Comparison of ENCODE assay signal across 16 mouse cellular contexts in the genomic region with DNA sequence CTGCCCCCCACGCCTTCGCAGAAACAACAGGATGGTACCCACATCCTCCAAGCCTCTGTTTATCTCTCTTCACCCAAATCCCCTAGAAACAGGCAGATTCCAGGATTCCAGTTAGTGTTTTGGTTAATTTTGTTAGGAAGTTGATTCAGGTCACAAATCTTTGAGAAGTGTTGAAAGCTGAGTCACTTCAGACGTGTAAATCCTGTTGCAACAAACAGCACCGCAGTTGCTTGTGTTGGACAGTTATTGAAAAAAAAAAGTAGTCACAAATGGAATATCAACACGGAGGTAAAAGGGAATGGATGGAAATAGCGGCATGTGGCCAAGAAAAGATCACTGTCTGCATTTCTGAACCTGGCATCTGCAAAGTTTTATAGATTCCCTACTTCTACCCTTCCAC.
"Had no signal": no experiment of that assay in that cellular context is flagged by ENCODE, and none has a peak within 500 bp of the region (broad histone marks: within the 10 kb centered on the region; RNA-seq: fewer than 3 reads in every experiment).

No protein-coding gene starts in this region.

- H3K9me3 ChIP-seq: neural tube, embryonic 13.5 days; neural tube, embryonic 15.5 days; stomach, embryonic 15.5 days had no signal

- H3K4me2 ChIP-seq: neural tube, embryonic 13.5 days; neural tube, embryonic 15.5 days; stomach, embryonic 15.5 days had no signal

- H3K27me3 ChIP-seq: neural tube, embryonic 13.5 days; neural tube, embryonic 15.5 days; stomach, embryonic 15.5 days had no signal

- H3K9ac ChIP-seq: neural tube, embryonic 13.5 days; neural tube, embryonic 15.5 days; stomach, embryonic 15.5 days had no signal

- DNase-seq: retina, postnatal 1 day; right cerebral cortex, adult 18-20 months; right cerebral cortex, postnatal 14 days; right cerebral cortex, postnatal 25 days; right cerebral cortex, postnatal 4 days; spleen, adult 18-20 months; thymus, adult 18-20 months; thymus, adult 2 months; thymus, postnatal 14 days; thymus, postnatal 25 days; thymus, postnatal 36 days; thymus, postnatal 4 days had no signal

- H3K36me3 ChIP-seq: neural tube, embryonic 13.5 days; neural tube, embryonic 15.5 days; stomach, embryonic 15.5 days had no signal

- H3K27ac ChIP-seq: neural tube, embryonic 13.5 days; neural tube, embryonic 15.5 days; stomach, embryonic 15.5 days; stomach, postnatal 0 days had no signal

- H3K4me3 ChIP-seq: neural tube, embryonic 13.5 days; neural tube, embryonic 15.5 days; stomach, embryonic 15.5 days had no signal

- H3K4me1 ChIP-seq: neural tube, embryonic 15.5 days; stomach, embryonic 15.5 days had no signal
